Mouse (Mus musculus) olfactory bulb, adult 2 months (tissue): ENCODE results near the gene Mcpt2. TPM values are rescaled to one million over a fixed set of nuclear protein-coding genes. Genes with fewer than 3 reads are reported as not detected.

Experiments used
- H3K27ac ChIP-seq: fragments of 200-500 bp; 2 replicates; pipeline ENCODE4 v1.5.1; 2012; ENCODE audit warnings: low read depth, low read length; ENCODE audit not compliant: insufficient read depth
- H3K4me1 ChIP-seq: fragments of 200-500 bp; 2 replicates; pipeline ENCODE4 v1.6.1; 2012; ENCODE audit warnings: low read length; ENCODE audit not compliant: control insufficient read depth, insufficient read depth
- H3K4me3 ChIP-seq: fragments of 200-500 bp; 2 replicates; pipeline ENCODE4 v1.5.1; 2012; ENCODE audit warnings: mild to moderate bottlenecking, low read depth, low read length, moderate library complexity; ENCODE audit not compliant: insufficient read depth
- CTCF ChIP-seq: fragments of 200-500 bp; IDR thresholded peaks from 2 replicates; pipeline ENCODE4 v1.5.1; 2012; ENCODE audit warnings: low read depth, mild to moderate bottlenecking, low read length, moderate library complexity; ENCODE audit not compliant: insufficient read depth
- POLR2A ChIP-seq: fragments of 200-500 bp; IDR thresholded peaks from 2 replicates; pipeline ENCODE4 v1.6.1; 2012; ENCODE audit warnings: mild to moderate bottlenecking, low read depth, low read length, moderate library complexity; ENCODE audit not compliant: insufficient read depth
- WGBS: fragments of 180-500 bp; shearing (Covaris S2); methylation state at CpG from one replicate; pipeline ENCODE4 v1.1.7; 2018; 5-methylcytosine and 5-hydroxymethylcytosine counted together
- polyA plus RNA-seq: library from polyadenylated mRNA; stranded (reverse); fragments of >200 nt; gene quantifications from 2 replicates; pipeline ENCODE4 v1.2.4, GENCODE M21; 2012; ENCODE audit warnings: low replicate concordance; ENCODE audit not compliant: missing spikeins, insufficient read depth, insufficient read length

The Mcpt2 gene
- polyA plus RNA-seq, 1 experiment: not detected

DNA sequence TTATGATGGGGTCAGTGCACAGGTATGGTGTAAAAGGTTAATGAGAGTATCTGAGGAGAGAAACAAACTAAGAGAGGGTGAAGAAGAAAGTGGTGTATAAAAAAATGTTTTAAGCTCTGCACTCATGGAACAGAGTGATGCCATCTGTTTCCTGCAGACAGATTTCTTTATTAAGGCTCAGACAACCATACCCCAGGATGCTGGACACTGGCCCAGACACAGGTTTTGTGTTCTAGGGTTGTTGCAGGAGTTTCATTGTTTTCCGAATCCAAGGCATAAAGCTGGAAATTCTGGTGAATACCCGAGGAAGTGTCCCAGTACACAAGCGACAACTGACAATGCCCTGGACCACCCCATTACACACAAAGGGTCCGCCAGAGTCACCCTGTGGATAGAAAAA lies 40.2 kb downstream of the Mcpt2 start:
- no peak overlapping the region for H3K4me3 ChIP-seq
- no peaks in the 10 kb centered on the region for H3K4me1 ChIP-seq
- H3K27ac ChIP-seq: no peak overlapping the region
- TF ChIP-seq POLR2A (no peak), CTCF (no peak)
- 77% methylated on average over 4 of the region's 4 CpGs for WGBS

- WGBS: 97% methylated on average over 2 of the region's 2 CpGs
- H3K27ac ChIP-seq: no peak within 1 kb of the TSS
- no peaks in the 10 kb centered on the region for H3K4me1 ChIP-seq
- H3K4me3 ChIP-seq: no peak within 1 kb of the TSS
- TF ChIP-seq POLR2A (no peak), CTCF (no peak)
Measured at GRCm38 (mm10) chr14:56085167-56085566, 43.3 kb downstream of the Mcpt2 start, which contains the start of gene Mcpt8. Gene Mcpt8 (minus strand): TSS chr14:56085273.

DNA sequence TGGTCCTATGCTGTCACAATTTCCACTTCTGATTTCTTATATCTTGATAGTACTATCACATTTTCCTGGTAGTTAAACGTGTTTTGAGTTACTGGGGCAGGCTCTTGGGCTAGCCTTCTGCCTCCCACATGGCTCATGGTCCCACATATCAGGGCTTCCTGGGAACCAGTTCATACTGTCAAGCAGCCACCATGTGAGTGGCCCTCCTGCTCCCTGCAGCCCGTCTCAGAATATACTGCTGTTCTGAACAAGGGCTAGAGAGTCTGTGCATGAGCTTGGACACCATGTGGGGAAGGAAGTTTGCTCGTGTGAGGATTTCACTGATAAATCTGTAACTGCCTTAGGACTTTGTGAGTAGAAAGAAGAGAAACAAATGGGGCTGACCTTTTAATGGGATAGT lies 44.9 kb downstream of the Mcpt2 start:
- Histone ChIP-seq H3K4me1 (no peaks in the 10 kb centered on the region), H3K27ac (no peak overlapping the region), H3K4me3 (no peak overlapping the region)
- TF ChIP-seq CTCF (no peak), POLR2A (no peak)
- WGBS: 91% methylated on average over 3 of the region's 3 CpGs

DNA sequence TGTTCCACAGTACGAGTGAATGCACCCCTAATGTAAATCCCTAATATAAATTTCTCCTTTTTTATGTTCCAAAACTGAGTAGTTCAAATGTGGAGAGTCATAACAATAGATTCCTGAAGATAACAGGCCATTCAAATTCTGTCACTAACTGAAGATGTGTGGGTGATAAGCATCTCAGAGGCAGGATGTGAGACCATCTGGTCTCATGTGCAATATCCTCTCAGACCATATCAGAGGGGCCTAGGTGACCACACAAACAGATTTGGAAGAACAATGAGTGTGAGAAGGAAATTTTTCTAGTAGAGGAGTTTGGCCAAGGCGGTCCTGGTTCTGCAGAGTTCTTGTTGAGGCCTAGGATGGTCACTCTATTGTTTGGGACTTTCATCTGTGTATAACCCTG lies 51.5 kb downstream of the Mcpt2 start:
- no peak for TF ChIP-seq POLR2A
- TF ChIP-seq CTCF: no peak
- WGBS: 76% methylated on average over 2 of the region's 2 CpGs
- H3K4me1 ChIP-seq: no peaks in the 10 kb centered on the region
- no peak overlapping the region for H3K27ac ChIP-seq
- H3K4me3 ChIP-seq: no peak overlapping the region

Other genes starting within 250 kb of the Mcpt2 start
- gene Nfatc4, start 218.9 kb upstream of the Mcpt2 start, polyA plus RNA-seq: not detected in 2 replicates
- not detected in 2 replicates for gene Nynrin, start 188.0 kb upstream of the Mcpt2 start, polyA plus RNA-seq
- not detected in 2 replicates for gene Cbln3, start 157.6 kb upstream of the Mcpt2 start, polyA plus RNA-seq
- gene Khnyn, start 157.1 kb upstream of the Mcpt2 start, polyA plus RNA-seq: not detected in 2 replicates
- not detected in 2 replicates for gene Sdr39u1, start 141.7 kb upstream of the Mcpt2 start, polyA plus RNA-seq
- not detected in 2 replicates for gene Cma1, start 97.4 kb upstream of the Mcpt2 start, polyA plus RNA-seq
- gene Cma2, start 91.1 kb upstream of the Mcpt2 start, polyA plus RNA-seq: not detected in 2 replicates
- gene Mcpt1, start 24.1 kb upstream of the Mcpt2 start, polyA plus RNA-seq: not detected in 2 replicates
- not detected in 2 replicates for gene Mcpt9, start 11.5 kb upstream of the Mcpt2 start, polyA plus RNA-seq
- not detected in 2 replicates for gene Mcpt4, start 20.3 kb downstream of the Mcpt2 start, polyA plus RNA-seq
- not detected in 2 replicates for gene Mcpt8, start 43.2 kb downstream of the Mcpt2 start, polyA plus RNA-seq
- not detected in 2 replicates for gene Ctsg, start 60.5 kb downstream of the Mcpt2 start, polyA plus RNA-seq
- gene Gzme, start 78.6 kb downstream of the Mcpt2 start, polyA plus RNA-seq: not detected in 2 replicates
- not detected in 2 replicates for gene Gzmd, start 90.6 kb downstream of the Mcpt2 start, polyA plus RNA-seq
- gene Gzmg, start 117.5 kb downstream of the Mcpt2 start, polyA plus RNA-seq: not detected in 2 replicates
- not detected in 2 replicates for gene Gzmn, start 132.6 kb downstream of the Mcpt2 start, polyA plus RNA-seq
- gene Gzmf, start 169.4 kb downstream of the Mcpt2 start, polyA plus RNA-seq: not detected in 2 replicates
- not detected in 2 replicates for gene Gzmc, start 192.6 kb downstream of the Mcpt2 start, polyA plus RNA-seq
- gene Gzmb, start 220.2 kb downstream of the Mcpt2 start, polyA plus RNA-seq: not detected in 2 replicates